Mouse (Mus musculus): ENCODE results near the gene Atp10a. TPM values are rescaled to one million over a fixed set of nuclear protein-coding genes. Genes with fewer than 3 reads are reported as not detected.

Gene Atp10a
- total RNA-seq, 2 experiments from 2014 or later = 4.8 to 6.1 TPM

DNA sequence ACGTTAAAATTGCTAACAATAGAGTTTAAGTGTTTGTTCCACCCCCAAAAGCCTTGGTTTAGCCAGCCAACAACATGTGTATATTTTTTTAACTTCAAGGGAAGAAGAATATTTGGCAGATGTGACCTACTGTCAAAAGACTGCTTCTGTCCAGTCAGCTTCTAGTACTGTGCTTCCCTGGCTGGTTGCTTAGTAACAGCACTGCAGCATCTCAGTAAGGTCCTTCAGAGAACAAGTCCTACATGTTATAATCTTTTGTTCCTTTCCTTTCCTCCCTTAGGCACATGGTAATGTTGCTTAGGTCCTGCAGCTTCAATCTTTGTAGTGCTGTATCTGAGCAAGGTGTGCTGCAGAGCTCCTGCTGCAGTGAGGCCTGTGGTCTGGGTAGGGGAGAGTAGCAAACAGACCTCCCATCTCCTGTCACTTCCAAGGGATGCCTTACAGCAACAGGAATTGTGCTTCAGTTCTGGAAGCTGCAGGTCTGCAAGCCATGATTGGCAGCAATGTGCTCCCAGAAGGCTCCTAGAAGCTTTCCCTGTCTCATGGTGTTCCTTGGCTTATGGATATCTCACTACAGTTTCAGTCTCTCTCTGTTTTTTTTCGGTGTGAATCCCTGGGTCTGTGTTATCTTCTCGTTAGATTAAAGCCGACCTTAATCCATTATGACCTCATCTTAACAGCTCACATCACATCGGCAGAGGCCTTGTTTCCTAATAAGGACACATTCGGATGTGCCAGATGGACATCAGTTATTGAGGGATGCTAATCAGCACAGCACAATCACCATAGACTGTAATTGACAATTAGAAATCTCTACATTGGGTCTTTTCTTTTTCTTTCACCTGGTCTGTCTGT, 34.3 kb downstream of the Atp10a start:
- DNase-seq = no peak

DNA sequence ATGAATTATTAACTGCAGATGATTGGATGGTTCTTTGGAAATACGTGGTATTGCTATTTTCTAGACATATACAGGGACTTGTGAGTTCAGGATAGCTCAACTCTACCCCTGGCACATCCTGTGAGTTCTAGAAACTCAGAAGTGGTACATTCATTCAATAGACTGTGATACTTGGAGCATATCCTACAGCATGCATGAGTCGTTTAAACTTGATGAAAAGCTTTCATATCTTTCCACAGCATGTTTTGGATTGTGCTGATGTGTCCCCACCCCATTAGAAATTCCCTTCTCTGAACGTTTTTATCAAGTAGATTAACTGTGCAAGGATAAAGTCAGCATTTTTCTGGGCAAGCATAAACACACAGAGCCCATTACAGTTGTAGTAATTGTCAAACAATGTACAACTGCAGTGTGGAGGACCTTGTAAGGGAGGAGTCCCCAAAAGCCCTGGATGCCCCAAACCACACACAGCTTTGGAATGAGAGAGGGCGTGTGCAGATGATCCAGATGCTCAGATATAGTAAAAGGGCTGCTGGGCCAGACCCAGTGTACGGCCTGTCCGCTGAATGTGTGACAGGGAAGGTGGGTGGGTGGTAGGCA, 35.1 kb downstream of the Atp10a start:
- no peak for DNase-seq

DNA sequence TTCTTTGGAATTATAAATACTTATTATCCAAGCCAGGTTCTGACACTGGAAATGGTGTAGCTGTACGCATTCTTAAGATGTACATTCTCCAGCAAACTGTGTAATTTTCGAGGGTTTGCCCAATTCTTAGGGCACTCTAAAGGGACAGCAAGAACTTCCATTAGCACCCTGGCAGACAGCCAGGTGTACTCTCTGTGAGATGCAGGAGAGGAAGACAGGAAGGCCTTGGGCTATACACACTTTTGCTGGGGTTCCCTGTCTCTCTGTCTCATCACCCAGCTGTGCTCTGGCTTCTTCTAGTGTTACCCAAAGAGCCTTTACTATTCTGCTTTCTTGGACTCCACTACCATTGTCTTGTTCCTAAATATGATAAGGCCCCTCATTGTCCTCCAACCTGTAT, 36.7 kb downstream of the Atp10a start:
- no peak for DNase-seq

DNA sequence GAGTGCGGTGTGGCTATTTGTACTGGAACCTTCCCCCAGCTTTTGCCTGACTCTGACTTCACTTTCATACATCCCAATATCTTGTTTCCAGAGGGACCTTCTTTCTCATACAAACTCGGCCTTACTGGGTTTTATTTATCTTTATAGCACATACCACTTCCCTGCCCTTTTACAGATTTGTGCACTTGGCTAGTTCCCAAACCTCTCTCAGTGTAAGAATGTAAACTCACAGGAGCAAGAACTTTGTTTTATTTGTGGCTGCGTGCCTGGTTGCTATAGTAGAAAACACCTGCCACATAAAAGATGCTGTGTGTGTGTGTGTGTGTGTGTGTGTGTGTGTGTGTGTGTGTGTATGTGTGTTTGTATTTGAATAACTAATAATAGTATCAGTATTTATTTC, 37.4 kb downstream of the Atp10a start:
- DNase-seq = no peak

DNA sequence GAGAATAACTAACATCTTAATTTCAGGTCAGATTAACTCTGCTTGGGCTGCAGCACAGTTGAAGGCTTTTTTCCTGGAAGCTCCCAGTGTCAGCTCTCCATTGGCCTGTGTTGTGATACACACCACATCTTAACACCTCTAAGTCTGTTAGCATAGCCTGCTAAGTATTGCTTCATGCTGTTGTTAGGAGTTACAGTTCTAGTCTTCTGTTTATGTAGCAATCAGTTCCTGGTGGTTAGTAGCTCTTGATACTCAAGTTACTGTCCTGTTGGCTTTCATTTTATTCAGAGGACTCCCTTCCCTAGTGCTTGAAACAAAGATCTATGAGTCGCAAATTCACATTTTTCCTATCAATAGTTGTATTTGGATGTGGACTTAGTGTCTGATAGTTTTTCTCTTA, 39.7 kb downstream of the Atp10a start:
- no peak for DNase-seq

DNA sequence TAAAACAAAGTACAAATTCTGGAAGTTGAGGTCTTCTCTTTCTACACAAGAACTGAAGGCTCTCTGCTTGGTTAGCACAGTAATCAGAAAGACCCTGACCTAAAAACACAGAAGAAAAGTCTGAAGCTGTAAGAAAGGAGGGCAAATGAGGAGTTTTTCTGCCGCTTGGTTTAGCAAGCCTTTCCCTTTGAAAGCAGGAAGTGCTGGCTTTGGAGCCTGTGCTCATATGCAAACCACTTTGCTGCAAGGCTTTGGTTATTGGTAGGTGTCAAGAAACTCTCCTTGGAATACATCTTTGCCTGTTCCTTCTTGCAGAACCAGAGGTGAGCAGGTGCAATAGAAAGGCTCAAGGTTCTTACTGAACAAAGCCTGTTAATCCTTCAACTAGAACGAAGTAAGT, 41.1 kb downstream of the Atp10a start:
- no peak for DNase-seq

DNA sequence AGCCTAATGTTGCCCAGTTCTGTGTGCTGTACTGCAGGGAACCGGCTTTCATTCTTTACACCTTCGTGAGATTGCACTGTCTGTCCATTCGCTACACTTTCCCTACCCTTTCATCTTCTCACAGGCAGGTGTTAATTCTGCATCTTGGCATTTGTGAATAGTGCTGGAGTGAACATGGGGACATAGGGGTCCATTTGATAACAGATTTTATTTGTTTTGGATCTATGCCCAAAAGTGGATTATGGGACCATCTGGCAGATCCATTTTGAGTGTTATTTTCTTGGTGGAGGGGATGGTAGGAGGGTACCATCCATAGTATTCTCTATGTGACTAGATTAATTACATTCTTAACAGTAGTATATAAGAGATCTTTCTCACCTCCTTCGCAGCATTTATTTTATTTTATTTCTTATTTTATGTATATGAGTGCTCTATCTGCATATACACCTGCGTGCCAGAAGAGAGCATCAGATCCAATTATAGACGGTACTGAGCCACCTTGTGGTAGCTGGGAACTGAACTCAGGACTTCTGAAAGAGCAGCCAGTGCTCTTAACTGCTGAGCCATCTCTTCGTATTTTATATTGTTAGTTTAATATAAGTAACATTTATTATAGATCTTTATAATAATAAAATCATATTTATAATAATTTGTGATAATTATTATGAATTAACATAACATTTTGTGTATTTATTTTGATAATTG, 42.9 kb downstream of the Atp10a start:
- DNase-seq = no peak

DNA sequence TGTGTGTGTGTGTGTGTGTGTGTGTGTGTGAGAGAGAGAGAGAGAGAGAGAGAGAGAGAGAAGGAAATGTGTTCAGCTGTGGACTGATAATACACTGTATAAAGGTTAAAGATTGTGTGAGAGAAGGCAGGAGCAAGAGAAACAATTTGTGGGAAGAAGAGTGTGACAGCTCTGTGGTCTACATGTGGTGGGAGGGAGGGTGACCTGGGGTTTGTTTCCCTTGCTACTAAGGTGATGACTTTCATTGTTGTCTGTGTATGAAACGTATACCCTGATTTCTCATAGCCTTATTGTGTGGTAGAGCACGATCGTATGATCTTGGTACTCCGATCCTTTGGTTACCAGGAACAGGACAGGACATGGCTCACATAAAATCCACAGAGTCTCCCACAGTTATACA, 45.3 kb downstream of the Atp10a start:
- DNase-seq = no peak

DNA sequence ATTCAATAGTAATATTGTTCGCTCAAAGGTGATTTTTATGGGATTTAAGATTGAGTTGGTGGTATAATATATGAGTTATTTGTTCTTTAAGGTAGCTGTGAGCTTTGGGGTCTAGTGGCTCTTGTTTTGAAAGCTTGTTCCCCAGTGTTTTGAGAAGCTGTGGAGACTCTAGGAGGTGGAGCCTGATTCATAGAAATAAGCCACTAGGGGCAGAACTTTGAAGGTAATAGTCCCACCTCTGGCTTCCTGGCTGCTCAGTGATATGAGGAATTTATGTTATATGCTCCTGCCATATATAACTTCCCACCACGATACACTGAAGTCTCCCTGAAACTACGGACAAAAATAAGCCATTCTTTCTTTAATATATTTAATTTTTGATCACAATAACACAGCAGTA, 49.2 kb downstream of the Atp10a start:
- no peak for DNase-seq

DNA sequence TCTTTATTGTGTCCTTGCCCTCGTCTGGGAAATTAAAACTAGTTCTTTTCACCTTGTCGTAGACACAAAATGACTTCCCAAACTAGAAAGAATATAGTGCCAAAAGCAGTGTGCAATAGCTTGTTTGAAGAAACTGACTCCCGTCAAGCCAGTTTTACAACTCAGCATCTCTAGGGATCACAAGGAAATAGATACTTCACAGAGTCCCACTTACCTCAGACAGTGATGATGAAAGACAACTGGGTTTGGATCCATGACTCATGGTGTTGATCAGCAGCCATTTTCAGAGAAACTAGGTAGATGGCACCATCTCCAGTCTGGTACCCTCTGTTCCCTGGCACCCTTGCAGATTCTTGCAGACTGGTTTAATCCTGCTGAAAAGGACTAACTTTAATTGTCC, 53.3 kb downstream of the Atp10a start:
- DNase-seq = no peak

DNA sequence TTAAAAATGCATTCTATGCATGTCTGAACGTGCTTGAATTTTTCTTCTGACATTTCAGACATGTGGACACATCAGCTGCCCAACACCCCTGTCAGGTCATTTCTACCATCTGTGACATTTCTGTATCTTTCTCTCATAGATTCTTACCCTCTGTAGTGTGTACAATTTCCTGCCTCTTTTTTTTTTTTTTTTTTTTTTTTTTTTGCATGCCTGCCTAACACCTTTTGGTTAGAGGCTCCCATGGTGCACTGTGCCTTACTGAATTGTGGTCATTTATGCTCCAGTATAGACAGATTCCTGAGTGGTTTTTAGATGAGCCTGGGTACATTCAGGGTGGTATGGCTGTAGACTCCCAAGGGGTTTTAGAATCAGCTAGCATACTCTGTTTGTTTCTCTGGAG, 54.3 kb downstream of the Atp10a start:
- no peak for DNase-seq

DNA sequence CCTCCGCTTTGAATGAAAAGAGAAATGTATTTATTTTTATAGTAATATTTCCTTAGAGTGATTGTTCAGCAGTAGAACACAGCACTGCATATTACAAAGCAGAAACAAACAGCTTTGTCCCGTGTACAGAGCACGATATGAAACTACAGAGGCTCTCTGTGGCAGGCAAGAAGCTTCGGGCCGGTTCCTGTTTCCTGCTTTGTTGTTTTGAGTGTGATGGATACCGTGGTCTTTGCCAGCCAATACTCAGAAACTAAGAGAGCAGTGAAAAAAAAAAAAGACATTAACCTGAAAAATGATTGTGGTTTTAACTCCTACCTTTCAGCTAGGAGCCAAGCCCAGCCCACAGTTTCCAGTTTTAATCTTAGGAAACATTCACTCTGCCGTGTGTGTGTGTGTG, 55.8 kb downstream of the Atp10a start:
- no peak for DNase-seq

DNA sequence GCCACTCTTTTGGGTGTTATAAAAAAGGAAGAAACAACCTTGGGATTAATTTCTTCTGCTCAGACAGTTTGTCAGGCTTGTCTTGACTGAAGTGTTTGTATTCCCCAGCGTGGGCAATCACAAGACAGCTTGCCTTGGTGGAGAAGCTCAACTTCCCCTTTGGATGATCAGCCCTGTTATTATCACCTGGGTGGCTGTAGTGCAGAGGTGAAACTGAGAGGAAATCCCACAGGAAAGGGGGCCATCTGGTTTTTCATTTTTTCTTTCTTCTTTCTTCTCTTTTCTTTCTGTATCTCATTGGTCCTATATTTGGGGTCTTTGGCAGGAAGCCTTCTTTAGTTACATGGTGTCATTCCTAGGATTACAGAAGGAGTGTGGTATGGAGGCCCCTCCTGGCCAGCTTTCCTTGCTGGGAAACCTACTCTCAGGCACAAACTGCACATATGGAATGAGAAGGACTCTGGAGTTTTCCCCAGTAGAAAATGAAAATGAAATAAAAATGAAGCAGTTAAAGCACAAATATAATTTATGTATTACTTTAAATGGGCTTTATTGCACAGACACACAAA, 59.7 kb downstream of the Atp10a start:
- no peak for DNase-seq

DNA sequence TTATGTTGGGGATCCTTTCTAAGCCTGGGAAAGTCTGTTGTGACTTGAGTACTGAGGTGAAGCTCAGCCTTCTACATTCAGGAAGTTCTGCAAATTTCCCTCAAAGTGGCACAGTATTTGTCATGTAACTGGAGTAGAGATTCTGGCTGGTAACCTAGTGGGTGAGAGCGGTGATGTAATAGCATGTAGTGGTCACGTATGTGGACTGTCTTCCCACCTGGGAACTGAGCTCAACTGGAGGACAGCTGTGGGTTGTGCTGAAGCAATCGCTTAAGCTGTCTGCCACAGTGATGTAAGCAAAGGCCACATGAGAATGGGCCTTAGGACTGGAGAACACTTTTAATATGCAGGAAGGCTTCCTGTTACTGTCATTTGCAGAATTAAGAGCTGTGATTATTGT, 60.7 kb downstream of the Atp10a start:
- no peak for DNase-seq

DNA sequence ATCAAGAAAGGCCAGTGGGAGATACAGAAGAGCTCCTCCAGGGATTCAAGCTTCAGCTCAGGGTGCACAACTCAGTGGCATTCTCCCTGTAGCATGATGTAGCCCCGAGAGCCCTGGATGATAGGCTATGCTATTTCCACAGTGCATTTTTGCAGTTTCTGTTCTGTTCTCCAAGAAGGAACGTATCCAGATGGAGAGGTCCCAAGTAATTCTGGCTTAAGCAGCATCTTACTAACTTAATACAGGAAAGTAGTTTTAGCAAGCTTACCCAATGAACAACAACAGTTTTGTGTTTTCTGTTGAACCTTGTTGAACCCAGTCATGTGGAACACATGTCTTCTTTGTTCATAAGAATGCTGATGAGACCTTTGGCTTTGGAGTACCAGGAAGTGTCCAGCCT, 62.6 kb downstream of the Atp10a start:
- DNase-seq = no peak

DNA sequence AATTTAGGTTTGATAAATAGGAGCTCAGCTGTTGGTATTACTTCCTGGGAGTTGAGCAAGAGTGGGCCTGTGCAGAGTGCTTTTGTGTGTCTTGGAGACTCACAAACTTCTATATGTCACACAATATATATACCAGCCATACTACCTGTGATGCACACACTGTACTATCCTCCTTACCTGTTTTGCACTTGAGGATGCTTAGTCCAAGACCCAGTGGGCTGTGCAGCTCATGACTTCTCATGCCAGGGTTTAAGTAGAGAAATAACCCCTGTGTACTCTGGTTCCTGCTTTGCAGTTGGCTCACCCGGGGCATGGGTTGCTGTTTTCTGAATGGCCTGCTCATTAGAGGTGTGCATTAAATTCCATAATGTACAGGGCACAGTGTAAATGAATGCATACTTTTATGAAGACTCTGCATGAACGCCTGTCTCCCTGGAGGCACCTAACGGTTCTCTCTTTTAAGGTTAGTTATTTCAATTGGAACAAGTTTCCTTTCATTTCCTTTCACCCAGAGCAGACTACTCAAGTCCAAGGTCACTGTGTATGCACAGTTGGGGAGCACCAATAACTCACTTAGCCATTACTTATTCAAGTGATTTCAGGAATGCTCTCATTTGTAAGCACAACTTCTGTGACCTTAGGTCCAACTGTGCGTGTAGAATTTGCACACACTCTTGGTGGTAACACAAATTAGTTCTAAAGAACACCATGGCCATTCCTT, 63.4 kb downstream of the Atp10a start:
- no peak for DNase-seq

DNA sequence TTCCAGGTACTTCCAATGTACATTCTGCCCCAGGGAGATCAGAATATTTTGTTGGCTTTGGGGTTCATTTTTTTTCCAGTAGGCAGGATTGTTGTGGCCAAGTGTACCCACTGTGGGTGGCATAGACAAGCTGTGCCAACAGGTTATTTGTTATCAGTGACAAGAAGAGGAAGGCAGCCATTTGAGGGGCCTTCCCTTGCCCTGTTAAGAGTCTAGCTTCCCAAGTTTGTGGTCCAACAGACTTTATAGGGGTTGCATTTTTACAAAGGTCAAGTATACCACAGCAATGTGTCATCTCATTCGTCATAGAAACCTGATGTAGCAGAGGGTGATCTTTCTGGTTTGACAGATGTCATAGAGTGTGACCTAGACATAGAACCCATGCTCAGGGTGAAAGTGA, 66.3 kb downstream of the Atp10a start:
- DNase-seq = no peak

DNA sequence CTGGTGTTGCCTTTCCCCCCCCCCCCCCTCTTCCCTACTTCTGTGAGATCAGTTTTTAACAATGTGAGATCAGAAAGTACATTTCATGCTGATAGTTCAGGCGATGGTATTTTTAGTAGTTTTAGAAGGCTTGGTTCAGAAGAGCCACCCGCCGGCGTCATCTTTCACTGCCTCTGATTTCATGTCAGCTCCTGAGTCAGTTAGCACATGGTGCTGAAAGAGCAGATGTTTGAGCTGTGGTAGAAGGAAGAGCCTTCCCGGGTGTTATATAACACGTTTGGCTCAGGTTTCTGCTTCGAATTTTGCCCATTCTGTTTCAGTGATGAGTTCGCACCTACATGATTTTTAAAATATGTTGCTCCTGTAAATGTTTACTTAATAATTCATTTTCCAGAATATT, 74.2 kb downstream of the Atp10a start:
- no peak for DNase-seq

DNA sequence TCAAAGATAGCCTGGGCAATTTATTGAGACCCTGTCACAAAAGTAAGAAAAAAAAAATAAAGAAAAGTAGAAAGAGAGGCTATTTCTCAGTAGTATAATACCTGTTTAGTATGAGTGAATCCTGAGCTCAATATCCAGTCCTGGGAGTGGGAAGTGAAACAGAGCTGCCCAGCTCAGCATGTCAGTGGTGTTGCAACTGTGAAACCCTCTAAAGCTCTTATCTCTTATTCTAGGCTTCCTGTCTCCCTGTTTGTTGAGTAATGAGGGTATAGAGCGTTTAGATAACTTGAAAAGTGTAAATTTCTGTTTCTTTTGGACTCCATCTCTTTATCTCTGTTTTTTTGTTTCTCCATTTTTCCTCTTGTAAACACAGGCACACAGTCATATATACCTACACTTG, 74.9 kb downstream of the Atp10a start:
- no peak for DNase-seq

DNA sequence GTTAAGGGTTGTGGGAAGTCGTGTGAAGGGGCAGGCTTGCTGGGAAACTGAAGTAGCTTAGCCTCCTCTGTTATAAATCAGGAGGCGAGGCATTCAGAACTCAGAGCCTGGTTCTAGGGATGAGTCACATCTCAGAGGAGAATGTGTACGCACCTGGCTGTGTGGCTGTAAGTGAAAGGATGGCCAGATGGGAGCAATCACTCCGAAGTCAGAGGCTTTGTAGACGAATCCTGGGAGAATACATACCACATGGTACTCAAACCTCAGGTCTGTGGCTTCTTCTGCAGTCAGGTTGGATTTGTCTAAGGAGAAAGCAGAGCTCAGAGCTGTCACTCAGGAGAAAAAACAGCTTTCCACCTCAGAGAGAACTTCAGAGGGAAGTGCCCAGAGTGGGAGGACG, 76.4 kb downstream of the Atp10a start:
- no peak for DNase-seq

DNA sequence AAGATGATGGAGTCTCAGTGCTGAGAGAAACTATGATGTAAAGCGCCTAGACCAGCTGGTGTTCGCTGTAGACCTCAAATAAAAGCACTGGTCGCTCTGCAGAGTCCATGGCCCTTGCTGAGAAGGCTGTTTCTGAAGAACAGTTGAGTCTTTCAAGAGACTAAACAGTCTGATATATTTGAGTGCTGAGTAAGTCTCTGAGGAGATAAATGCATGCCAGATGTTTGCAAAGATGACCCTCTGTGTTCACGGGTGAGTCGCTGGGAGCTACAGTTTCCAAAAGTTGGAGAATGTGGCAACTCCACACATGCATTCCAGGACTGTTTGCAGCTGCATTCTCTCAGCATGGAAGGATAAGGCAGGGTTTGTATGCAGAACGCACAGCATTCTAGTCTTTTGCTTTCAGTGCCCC, 77.5 kb downstream of the Atp10a start:
- DNase-seq = no peak

DNA sequence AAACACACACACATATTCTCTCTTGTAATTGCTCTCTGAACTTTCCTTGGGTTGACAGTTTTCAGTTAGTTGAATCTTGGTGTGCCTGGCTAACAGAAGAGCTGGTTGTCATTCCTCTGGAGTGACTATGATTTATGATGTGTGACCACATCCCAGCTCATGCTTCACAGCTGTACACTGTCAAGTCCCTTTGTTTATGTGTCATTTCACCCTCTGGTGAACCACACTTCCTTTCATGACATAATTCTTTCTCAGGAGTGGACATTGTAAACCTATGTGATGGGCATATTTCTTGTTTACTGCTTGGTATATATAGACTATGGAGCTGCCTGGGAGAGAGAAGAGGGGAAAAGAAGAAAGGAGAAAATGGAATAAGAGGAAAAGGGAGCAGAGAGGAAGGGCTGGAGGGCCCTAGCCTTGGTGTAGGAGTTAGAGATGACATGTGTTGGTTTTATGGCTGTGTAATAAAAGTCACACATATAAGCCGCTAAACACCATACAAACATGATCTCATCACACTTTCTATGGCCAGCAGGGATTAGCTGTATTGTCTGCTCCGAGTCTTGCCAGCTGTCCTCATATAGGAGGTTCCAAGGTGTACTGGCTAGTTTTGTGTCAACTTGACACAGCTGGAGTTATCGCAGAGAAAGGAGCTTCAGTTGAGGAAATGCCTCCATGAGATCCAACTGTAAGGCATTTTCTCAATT, 81.0 kb downstream of the Atp10a start:
- DNase-seq = no peak

Data from gastrocnemius, postnatal 10 days (tissue).